In the genomic region with DNA sequence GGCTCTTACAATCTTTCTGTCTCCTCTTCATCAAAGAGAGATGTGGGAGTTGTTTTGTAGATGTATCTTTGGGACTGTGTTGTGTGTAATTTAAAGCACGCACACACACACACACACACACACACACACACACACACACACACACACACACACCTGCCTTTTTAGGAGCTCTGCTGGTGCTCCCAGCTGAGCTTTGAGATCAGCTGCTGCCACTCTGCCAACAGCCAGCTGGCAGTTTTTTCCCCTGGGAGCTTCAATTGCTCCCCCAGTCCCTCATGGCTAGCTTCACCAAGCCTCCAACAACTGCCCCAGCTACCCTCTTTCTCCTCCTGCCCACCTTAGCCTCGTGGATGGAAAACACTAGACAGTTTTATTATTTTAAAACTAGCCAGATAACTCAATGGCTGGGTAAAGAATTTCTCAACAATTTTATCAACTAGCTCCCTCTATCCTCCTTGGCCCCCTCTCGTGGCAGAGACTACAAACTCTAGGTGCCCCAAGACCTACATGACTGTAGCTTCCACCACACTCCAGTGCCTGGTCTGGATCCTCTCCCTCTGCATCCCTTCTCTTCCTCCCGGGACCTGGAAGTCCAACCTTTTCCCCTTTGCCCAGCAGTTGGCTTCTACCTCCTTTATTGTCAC, we compare ENCODE assay signal across 19 mouse cellular contexts. TPM values are rescaled to one million over a fixed set of nuclear protein-coding genes. Genes with fewer than 3 reads are reported as not detected.
DNase-seq lines count a peak whose midpoint lies in the region; ATAC-seq and TF ChIP-seq lines count a peak whose summit lies in the region.
"Had no signal": no experiment of that assay in that cellular context is flagged by ENCODE, and none has a peak within 500 bp of the region (broad histone marks: within the 10 kb centered on the region; RNA-seq: fewer than 3 reads in every experiment).

No protein-coding gene starts in this region.

- no peaks in the 10 kb centered on the region for H3K9me3 ChIP-seq in intestine, postnatal 0 days (ENCODE audit: control insufficient read depth)
- H3K9me3 ChIP-seq in intestine, embryonic 15.5 days: no peaks in the 10 kb centered on the region
- no peaks in the 10 kb centered on the region for H3K9me3 ChIP-seq in midbrain, embryonic 16.5 days (replicated peaks; ENCODE audit: control insufficient read depth, low read length, poor library complexity, severe bottlenecking)
- H3K9me3 ChIP-seq: embryonic facial prominence, embryonic 10.5 days; limb, embryonic 10.5 days; liver, embryonic 13.5 days; midbrain, embryonic 13.5 days had no signal

- no peak overlapping the region for H3K9ac ChIP-seq in intestine, postnatal 0 days (ENCODE audit: low read depth, low read length)
- no peak overlapping the region for H3K9ac ChIP-seq in intestine, embryonic 15.5 days
- H3K9ac ChIP-seq in midbrain, embryonic 16.5 days (ENCODE audit: low read depth, low read length): no peak overlapping the region
- H3K9ac ChIP-seq: forebrain, postnatal 0 days; hindbrain, embryonic 14.5 days; liver, embryonic 13.5 days; midbrain, embryonic 13.5 days had no signal

- H3K36me3 ChIP-seq in intestine, postnatal 0 days (ENCODE audit: control insufficient read depth, insufficient read depth): no peaks in the 10 kb centered on the region
- no peaks in the 10 kb centered on the region for H3K36me3 ChIP-seq in intestine, embryonic 15.5 days
- H3K36me3 ChIP-seq in thymus, adult 2 months (ENCODE audit: control insufficient read depth, insufficient read depth, low read length): no peaks in the 10 kb centered on the region
- no peaks in the 10 kb centered on the region for H3K36me3 ChIP-seq in midbrain, embryonic 16.5 days (ENCODE audit: control insufficient read depth, insufficient read depth, low read length)
- H3K36me3 ChIP-seq: embryonic facial prominence, embryonic 10.5 days; limb, embryonic 10.5 days; liver, embryonic 13.5 days; midbrain, embryonic 13.5 days had no signal

- peak; percentile 33 for DNase-seq in urinary bladder, postnatal 14 days (ENCODE audit: low spot score)
- no peak for DNase-seq in urinary bladder, postnatal 10 days (ENCODE audit: low spot score)
- DNase-seq in thymus, adult 2 months: peak; percentile 63
- DNase-seq in yolk sac, embryonic 10.5 days (ENCODE audit: low spot score): no peak
- DNase-seq: cerebellum, postnatal 36 days; forebrain, postnatal 0 days; kidney, adult 11 months; liver, embryonic 13.5 days had no signal

- H3K4me2 ChIP-seq in intestine, postnatal 0 days (replicated peaks; ENCODE audit: low read depth): no peak overlapping the region
- H3K4me2 ChIP-seq in intestine, embryonic 15.5 days (replicated peaks): no peak overlapping the region
- no peak overlapping the region for H3K4me2 ChIP-seq in midbrain, embryonic 16.5 days (ENCODE audit: low read length)
- H3K4me2 ChIP-seq: hindbrain, embryonic 14.5 days; liver, embryonic 13.5 days; midbrain, embryonic 13.5 days had no signal

- TF ChIP-seq POLR2A in thymus, adult 2 months (IDR thresholded peaks at IDR 0.05; ENCODE audit: control insufficient read depth, extremely low read depth, insufficient read depth, low read length, poor library complexity): no peak

- 54% methylated on average over 4 of the region's 4 CpGs for WGBS in intestine, postnatal 0 days
- 67% methylated on average over 4 of the region's 4 CpGs for WGBS in intestine, embryonic 15.5 days
- 47% methylated on average over 4 of the region's 4 CpGs for whole genome bisulfite sequencing in thymus, adult 2 months
- whole genome bisulfite sequencing in midbrain, embryonic 16.5 days: 76% methylated on average over 4 of the region's 4 CpGs

- H3K4me3 ChIP-seq in intestine, postnatal 0 days (ENCODE audit: low read depth, low read length): no peak overlapping the region
- H3K4me3 ChIP-seq in intestine, embryonic 15.5 days (replicated peaks): no peak overlapping the region
- no peak overlapping the region for H3K4me3 ChIP-seq in thymus, adult 2 months (ENCODE audit: control insufficient read depth, insufficient read depth, low read length)
- no peak overlapping the region for H3K4me3 ChIP-seq in midbrain, embryonic 16.5 days (ENCODE audit: low read depth, low read length)
- H3K4me3 ChIP-seq: embryonic facial prominence, embryonic 10.5 days; erythroblast, embryonic 14.5 days; limb, embryonic 10.5 days; liver, embryonic 13.5 days; midbrain, embryonic 13.5 days had no signal

- H3K4me1 ChIP-seq in intestine, postnatal 0 days (replicated peaks; ENCODE audit: control insufficient read depth, insufficient read depth, low read length): no peaks in the 10 kb centered on the region
- H3K4me1 ChIP-seq in intestine, embryonic 15.5 days (replicated peaks): no peaks in the 10 kb centered on the region
- peaks cover 17% of the 10 kb centered on the region for H3K4me1 ChIP-seq in thymus, adult 2 months (replicated peaks; ENCODE audit: control insufficient read depth, insufficient read depth, low read length)
- no peaks in the 10 kb centered on the region for H3K4me1 ChIP-seq in midbrain, embryonic 16.5 days (ENCODE audit: control insufficient read depth, insufficient read depth, low read length)
- H3K4me1 ChIP-seq: embryonic facial prominence, embryonic 10.5 days; limb, embryonic 10.5 days; liver, embryonic 13.5 days; midbrain, embryonic 13.5 days had no signal

- H3K27ac ChIP-seq in intestine, postnatal 0 days (ENCODE audit: low read depth, low read length): no peak overlapping the region
- no peak overlapping the region for H3K27ac ChIP-seq in intestine, embryonic 15.5 days
- H3K27ac ChIP-seq in thymus, adult 2 months (ENCODE audit: control insufficient read depth, insufficient read depth, low read length): peak overlapping the region; percentile 26; the same call in 1 of the 2 replicates
- H3K27ac ChIP-seq in midbrain, embryonic 16.5 days (ENCODE audit: low read length): no peak overlapping the region
- H3K27ac ChIP-seq: embryonic facial prominence, embryonic 10.5 days; hindbrain, embryonic 14.5 days; limb, embryonic 10.5 days; liver, embryonic 13.5 days; macrophage; midbrain, embryonic 13.5 days had no signal

- H3K27me3 ChIP-seq in intestine, postnatal 0 days (replicated peaks; ENCODE audit: control insufficient read depth, insufficient read depth, low read length): no peaks in the 10 kb centered on the region
- H3K27me3 ChIP-seq in intestine, embryonic 15.5 days (replicated peaks): no peaks in the 10 kb centered on the region
- H3K27me3 ChIP-seq in thymus, adult 2 months (ENCODE audit: control insufficient read depth, insufficient read depth, low read length): no peaks in the 10 kb centered on the region
- no peaks in the 10 kb centered on the region for H3K27me3 ChIP-seq in midbrain, embryonic 16.5 days (ENCODE audit: control insufficient read depth, insufficient read depth, low read depth, low read length)
- H3K27me3 ChIP-seq: liver, embryonic 13.5 days; midbrain, embryonic 13.5 days had no signal

- peak; percentile 38 for TF ChIP-seq CTCF in intestine, postnatal 0 days (IDR thresholded peaks at IDR 0.05; ENCODE audit: low read depth)
- no peak for TF ChIP-seq CTCF in thymus, adult 2 months (IDR thresholded peaks at IDR 0.05; ENCODE audit: borderline replicate concordance, control insufficient read depth, extremely low read depth, insufficient read depth, low read length, poor library complexity)

- ATAC-seq in intestine, postnatal 0 days: peak; percentile 33
- no peak for ATAC-seq in intestine, embryonic 15.5 days
- no peak for ATAC-seq in midbrain, embryonic 16.5 days
- ATAC-seq: forebrain, postnatal 0 days; midbrain, embryonic 13.5 days had no signal

RNA-seq across cellular contexts. Expression of a gene that starts 18.2 kb away (rescaled TPM):
- 0.70 and 0.88 TPM in 2 replicates for polyA plus RNA-seq in intestine, postnatal 0 days (2015; fragmentation: Nextera tagmentation; extraction: Ambion mirVana)
- 2.1 TPM in 2 replicates for polyA plus RNA-seq in intestine, embryonic 15.5 days (2015; fragmentation: Nextera tagmentation; extraction: Ambion mirVana)
- polyA plus RNA-seq in thymus, adult 2 months (2012; rRNA removed): 7.9 and 9.6 TPM in 2 replicates
- polyA plus RNA-seq in midbrain, embryonic 16.5 days (2015; fragmentation: Nextera tagmentation; extraction: Ambion mirVana): 0.83 and 0.90 TPM in 2 replicates

RNA-seq across cellular contexts. Expression of a gene that starts 18.2 kb away (rescaled TPM):
- not detected in 2 replicates for polyA plus RNA-seq in intestine, postnatal 0 days (2015; fragmentation: Nextera tagmentation; extraction: Ambion mirVana)
- polyA plus RNA-seq in intestine, embryonic 15.5 days (2015; fragmentation: Nextera tagmentation; extraction: Ambion mirVana): not detected in 2 replicates
- 0.03 TPM in 1 of 2 replicates, not detected in the other for polyA plus RNA-seq in thymus, adult 2 months (2012; rRNA removed)
- not detected in 2 replicates for polyA plus RNA-seq in midbrain, embryonic 16.5 days (2015; fragmentation: Nextera tagmentation; extraction: Ambion mirVana)
- polyA plus RNA-seq: embryonic facial prominence, embryonic 10.5 days; erythroblast, embryonic 14.5 days; forebrain, postnatal 0 days; heart, postnatal 0 days; hindbrain, embryonic 14.5 days; limb, embryonic 10.5 days; liver, embryonic 13.5 days; midbrain, embryonic 13.5 days; neural tube, embryonic 11.5 days had no signal

RNA-seq across cellular contexts. Expression of a gene that starts 40.5 kb away (rescaled TPM):
- 0.29 and 0.47 TPM in 2 replicates for polyA plus RNA-seq in intestine, postnatal 0 days (2015; fragmentation: Nextera tagmentation; extraction: Ambion mirVana)
- 0.19 and 0.53 TPM in 2 replicates for polyA plus RNA-seq in intestine, embryonic 15.5 days (2015; fragmentation: Nextera tagmentation; extraction: Ambion mirVana)
- polyA plus RNA-seq in thymus, adult 2 months (2012; rRNA removed): 1.4 and 13.4 TPM in 2 replicates
- polyA plus RNA-seq in midbrain, embryonic 16.5 days (2015; fragmentation: Nextera tagmentation; extraction: Ambion mirVana): not detected in 2 replicates
- polyA plus RNA-seq: embryonic facial prominence, embryonic 10.5 days; forebrain, postnatal 0 days; hindbrain, embryonic 14.5 days; limb, embryonic 10.5 days; liver, embryonic 13.5 days; macrophage; midbrain, embryonic 13.5 days; neural tube, embryonic 11.5 days had no signal

RNA-seq across cellular contexts. Expression of a gene that starts 50.6 kb away (rescaled TPM):
- 537 and 545 TPM in 2 replicates for polyA plus RNA-seq in intestine, postnatal 0 days (2015; fragmentation: Nextera tagmentation; extraction: Ambion mirVana)
- 418 and 480 TPM in 2 replicates for polyA plus RNA-seq in intestine, embryonic 15.5 days (2015; fragmentation: Nextera tagmentation; extraction: Ambion mirVana)
- 420 and 521 TPM in 2 replicates for polyA plus RNA-seq in thymus, adult 2 months (2012; rRNA removed)
- polyA plus RNA-seq in midbrain, embryonic 16.5 days (2015; fragmentation: Nextera tagmentation; extraction: Ambion mirVana): 2.3 and 6.9 TPM in 2 replicates

Comparison
In these comparisons a context has a peak if more than half of its experiments do, and no peak if none do; other contexts are left out.
1. DNase-seq: peak in urinary bladder, postnatal 14 days (single experiment) and thymus, adult 2 months (single experiment); none in urinary bladder, postnatal 10 days (single experiment) and yolk sac, embryonic 10.5 days (single experiment).